Mouse (Mus musculus) CH12.LX (cell line): ENCODE data around the gene Prickle2.

Experiments
- CTCF ChIP-seq, 2 experiments: IDR thresholded peaks in 1 of 2; conservative IDR thresholded peaks in 1 of 2; 2 replicates each; pipeline ENCODE4 v1.5.1; 2011 to 2012; ENCODE audit warnings: low read depth in 2 of 2, low read length in 2 of 2, improper control_type of control experiment in 1 of 2, inconsistent platforms in 1 of 2, mild to moderate bottlenecking in 1 of 2, moderate library complexity in 1 of 2
- ETS1 ChIP-seq: conservative IDR thresholded peaks from 2 replicates; pipeline ENCODE4 v1.6.1; 2012; ENCODE audit warnings: low read depth, mild to moderate bottlenecking, inconsistent platforms, low read length, improper control_type of control experiment, moderate library complexity
- GABPA ChIP-seq: IDR thresholded peaks from 2 replicates; pipeline ENCODE4 v1.6.1; 2012; ENCODE audit warnings: low read depth, low read length, improper control_type of control experiment, inconsistent platforms; ENCODE audit not compliant: insufficient replicate concordance
- POLR2A ChIP-seq: IDR thresholded peaks from 2 replicates; pipeline ENCODE4 v1.6.1; 2011; ENCODE audit warnings: low read depth, mild to moderate bottlenecking, improper control_type of control experiment, low read length
- POLR2AphosphoS2 ChIP-seq: IDR thresholded peaks from 2 replicates; pipeline ENCODE4 v1.6.1; 2011; ENCODE audit warnings: low read depth, low read length, improper control_type of control experiment
- TBP ChIP-seq: conservative IDR thresholded peaks from 2 replicates; pipeline ENCODE4 v1.6.1; 2011; ENCODE audit warnings: low read depth, low read length, improper control_type of control experiment
- ZC3H11A ChIP-seq: IDR thresholded peaks from 2 replicates; pipeline ENCODE4 v1.6.1; 2012; ENCODE audit warnings: low read depth, mild to moderate bottlenecking, inconsistent platforms, low read length, improper control_type of control experiment

GRCm38 (mm10) chr6:92512001-92512400 is 194.0 kb downstream of the Prickle2 start:
- TF ChIP-seq CTCF (conservative IDR thresholded peaks at IDR 0.05 in 1 of 2, IDR thresholded peaks at IDR 0.05 in 1 of 2; ENCODE audit: low read depth in 2 of 2, low read length in 2 of 2) (no peak), GABPA (no peak), POLR2AphosphoS2 (no peak), TBP (no peak), ZC3H11A (no peak), POLR2A (no peak), ETS1 (no peak)
